Mouse (Mus musculus) small intestine, adult 2 months (tissue): Measurements from ENCODE around the gene Sez6l. TPM values are rescaled to one million over a fixed set of nuclear protein-coding genes. Genes with fewer than 3 reads are reported as not detected.

ENCODE experiments used
- H3K27ac ChIP-seq: fragments of 200-500 bp; 2 replicates; pipeline ENCODE4 v1.5.1; 2012; ENCODE audit warnings: low read depth, low read length, control low read depth, inconsistent platforms; ENCODE audit not compliant: insufficient read depth
- H3K27me3 ChIP-seq: fragments of 200-500 bp; 2 replicates; pipeline ENCODE4 v1.6.1; 2012; ENCODE audit warnings: mild to moderate bottlenecking, moderate library complexity, low read length, inconsistent platforms; ENCODE audit not compliant: control insufficient read depth, insufficient read depth
- H3K36me3 ChIP-seq: fragments of 200-500 bp; 2 replicates; pipeline ENCODE4 v1.6.1; 2012; ENCODE audit warnings: mild to moderate bottlenecking, low read length, control low read depth, inconsistent platforms; ENCODE audit not compliant: control insufficient read depth, insufficient read depth
- H3K4me1 ChIP-seq: fragments of 200-500 bp; 2 replicates; pipeline ENCODE4 v1.6.1; 2012; ENCODE audit warnings: low read length, inconsistent platforms, mixed read lengths; ENCODE audit not compliant: control insufficient read depth, insufficient read depth, insufficient read length
- H3K4me3 ChIP-seq: fragments of 200-500 bp; 2 replicates; pipeline ENCODE4 v1.5.1; 2012; ENCODE audit warnings: low read depth, mild to moderate bottlenecking, control low read depth, inconsistent platforms, low read length, moderate library complexity
- CTCF ChIP-seq: fragments of 200-500 bp; IDR thresholded peaks from 2 replicates; pipeline ENCODE4 v1.5.1; 2012; ENCODE audit warnings: low read depth, mild to moderate bottlenecking, control low read depth, inconsistent platforms, low read length, moderate library complexity, mixed read lengths; ENCODE audit not compliant: insufficient replicate concordance, insufficient read length; ENCODE audit errors: extremely low read depth
- POLR2A ChIP-seq: fragments of 200-500 bp; IDR thresholded peaks from 2 replicates; pipeline ENCODE4 v1.6.1; 2012; ENCODE audit warnings: low read depth, mild to moderate bottlenecking, control low read depth, inconsistent platforms, low read length, moderate library complexity
- WGBS: fragments of 180-500 bp; shearing (Covaris S2); methylation state at CpG from one replicate; pipeline ENCODE4 v1.1.7; 2018; 5-methylcytosine and 5-hydroxymethylcytosine counted together
- polyA plus RNA-seq: library from polyadenylated mRNA; depleted of rRNA; stranded (reverse); fragments of >200 nt; gene quantifications from 2 replicates; pipeline ENCODE4 v1.2.3, GENCODE M21; 2012

The Sez6l gene
- polyA plus RNA-seq, 1 experiment, result 0.42 TPM

- TF ChIP-seq POLR2A (no peak), CTCF (no peak)
- no peaks in the 10 kb centered on the region for H3K36me3 ChIP-seq
- H3K27ac ChIP-seq, result no peak overlapping the region
- H3K27me3 ChIP-seq, result no peaks in the 10 kb centered on the region
- H3K4me1 ChIP-seq, result peaks cover 9% of the 10 kb centered on the region
- 78% methylated on average over 7 of the region's 7 CpGs for WGBS
- H3K4me3 ChIP-seq, result no peak overlapping the region
Measured at GRCm38 (mm10) chr5:112496753-112497369, 80.1 kb downstream of the Sez6l start.

- H3K4me3 ChIP-seq, result no peak overlapping the region
- TF ChIP-seq CTCF (no peak), POLR2A (no peak)
- no peak overlapping the region for H3K27ac ChIP-seq
- no peaks in the 10 kb centered on the region for H3K27me3 ChIP-seq
- WGBS, result 24% methylated on average over 11 of the region's 11 CpGs
- H3K4me1 ChIP-seq, result no peaks in the 10 kb centered on the region; the same call in none of the 2 replicates
- no peaks in the 10 kb centered on the region for H3K36me3 ChIP-seq
Measured at GRCm38 (mm10) chr5:112493492-112493891, 83.5 kb downstream of the Sez6l start.

GRCm38 (mm10) chr5:112491489-112491888 lies 85.5 kb downstream of the Sez6l start:
- no peak overlapping the region for H3K27ac ChIP-seq
- TF ChIP-seq CTCF (no peak), POLR2A (no peak)
- no peak overlapping the region for H3K4me3 ChIP-seq
- no peaks in the 10 kb centered on the region for H3K27me3 ChIP-seq
- no peaks in the 10 kb centered on the region for H3K36me3 ChIP-seq
- peaks cover under 1% of the 10 kb centered on the region for H3K4me1 ChIP-seq
- 51% methylated on average over 11 of the region's 11 CpGs for WGBS

- Histone ChIP-seq H3K27me3 (no peaks in the 10 kb centered on the region), H3K4me3 (no peak overlapping the region), H3K4me1 (peaks cover 17% of the 10 kb centered on the region), H3K36me3 (no peaks in the 10 kb centered on the region), H3K27ac (no peak overlapping the region)
- WGBS, result 63% methylated on average over 8 of the region's 8 CpGs
- TF ChIP-seq POLR2A, result no peak
- TF ChIP-seq CTCF, result no peak
Measured at GRCm38 (mm10) chr5:112488101-112488776, 88.7 kb downstream of the Sez6l start.

- Histone ChIP-seq H3K36me3 (no peaks in the 10 kb centered on the region), H3K27me3 (no peaks in the 10 kb centered on the region), H3K27ac (no peak overlapping the region), H3K4me3 (no peak overlapping the region), H3K4me1 (peaks cover 17% of the 10 kb centered on the region)
- whole genome bisulfite sequencing, result 88% methylated on average over 1 of the region's 1 CpGs
- no peak for TF ChIP-seq POLR2A
- TF ChIP-seq CTCF, result no peak
Measured at GRCm38 (mm10) chr5:112487504-112487903, 89.5 kb downstream of the Sez6l start.

DNA sequence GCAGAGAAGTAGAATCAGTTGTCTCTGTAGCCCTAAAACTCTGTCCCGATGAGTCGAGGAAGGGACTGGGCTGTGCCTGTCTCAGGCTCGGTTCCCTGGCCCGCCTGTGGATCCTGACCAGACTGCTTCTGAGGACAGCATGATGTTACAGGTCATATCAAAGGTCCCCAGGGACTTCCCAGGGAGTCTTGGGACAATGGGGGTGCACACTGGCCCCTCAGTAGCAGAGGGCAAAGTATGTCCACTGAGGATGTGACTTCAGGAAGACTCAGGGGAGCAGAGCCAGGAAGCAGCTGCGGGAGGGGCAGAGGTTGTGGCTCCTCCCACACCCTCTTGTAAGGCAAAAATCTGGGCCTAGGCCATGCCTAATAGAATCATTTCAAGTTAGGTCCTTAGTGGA lies 90.6 kb downstream of the Sez6l start:
- no peaks in the 10 kb centered on the region for H3K27me3 ChIP-seq
- no peaks in the 10 kb centered on the region for H3K36me3 ChIP-seq
- TF ChIP-seq POLR2A, result no peak
- no peak for TF ChIP-seq CTCF
- no peak overlapping the region for H3K27ac ChIP-seq
- H3K4me3 ChIP-seq, result no peak overlapping the region
- WGBS, result 43% methylated on average over 5 of the region's 5 CpGs
- H3K4me1 ChIP-seq, result peaks cover 17% of the 10 kb centered on the region

GRCm38 (mm10) chr5:112484924-112485715 lies 91.9 kb downstream of the Sez6l start:
- WGBS, result 27% methylated on average over 13 of the region's 13 CpGs
- no peak overlapping the region for H3K27ac ChIP-seq
- H3K36me3 ChIP-seq, result no peaks in the 10 kb centered on the region
- no peaks in the 10 kb centered on the region for H3K27me3 ChIP-seq
- H3K4me3 ChIP-seq, result no peak overlapping the region
- no peak for TF ChIP-seq POLR2A
- H3K4me1 ChIP-seq, result peaks cover 17% of the 10 kb centered on the region
